Mouse (Mus musculus): ENCODE measurements around the gene Alg5. TPM values are rescaled to one million over a fixed set of nuclear protein-coding genes. Genes with fewer than 3 reads are reported as not detected.
"Not testable (repeated sequence)": the region's sequence is repeated elsewhere in the genome, so short reads cannot be mapped to it uniquely, and the experiment has no call there.

Alg5 gene
- polyA plus RNA-seq, 1 experiment from 2014 or later = 47.8 TPM

GRCm38 (mm10) chr3:54760321-54761115, 25.2 kb downstream of the Alg5 start:
- no peak overlapping the region for H3K27ac ChIP-seq
- H3K36me3 ChIP-seq (ENCODE audit: inconsistent target) = no peaks in the 10 kb centered on the region
- no peak overlapping the region for H3K4me3 ChIP-seq (ENCODE audit: inconsistent target)
- H3K79me2 ChIP-seq (ENCODE audit: inconsistent target) = no peaks in the 10 kb centered on the region
- WGBS (ENCODE audit: missing documents) = 88% methylated on average over 15 of the region's 15 CpGs

DNA sequence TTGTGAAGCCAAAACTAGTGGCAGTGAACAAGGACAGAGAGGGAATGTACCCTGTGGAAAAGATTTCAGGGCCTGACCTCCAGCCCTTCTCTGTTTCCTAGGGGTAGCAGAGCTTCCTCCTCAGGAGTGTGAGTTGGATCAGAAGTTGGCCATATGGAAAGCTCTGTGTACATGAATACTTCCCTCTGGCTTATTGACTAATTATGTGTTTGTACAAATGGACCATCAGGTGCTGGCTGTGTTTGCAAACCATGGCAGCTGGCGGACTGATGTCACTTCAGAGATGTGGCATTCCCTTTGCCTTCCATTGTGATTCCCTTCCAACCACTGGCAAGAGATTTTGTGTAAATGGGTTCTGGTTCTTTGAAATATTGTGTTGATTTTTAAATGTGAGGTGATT, 25.9 kb downstream of the Alg5 start:
- Histone ChIP-seq H3K27ac (no peak overlapping the region), H3K4me3 (ENCODE audit: inconsistent target) (no peak overlapping the region), H3K36me3 (ENCODE audit: inconsistent target) (no peaks in the 10 kb centered on the region), H3K79me2 (ENCODE audit: inconsistent target) (no peaks in the 10 kb centered on the region)
- 100% methylated on average over 1 of the region's 1 CpGs for WGBS (ENCODE audit: missing documents)

DNA sequence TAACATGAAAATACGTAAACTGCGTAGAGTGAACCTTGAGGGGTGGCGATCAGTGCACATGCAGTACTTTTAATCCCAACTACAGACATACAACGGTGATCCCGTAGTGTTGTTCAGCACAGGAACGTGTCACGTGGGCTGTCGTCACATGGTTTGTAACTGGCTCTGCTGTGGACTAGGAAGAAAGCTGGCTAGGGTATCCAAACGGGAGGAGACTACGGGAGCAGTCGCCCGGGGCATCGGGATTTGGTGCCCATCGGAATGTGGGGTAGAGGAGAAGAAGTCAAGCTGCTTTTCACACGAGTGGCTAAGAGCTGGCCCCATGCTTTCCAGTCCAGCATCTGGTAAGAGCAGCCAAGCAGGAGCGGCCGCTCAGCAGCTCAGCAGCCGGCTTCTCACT, 29.1 kb downstream of the Alg5 start:
- Histone ChIP-seq H3K79me2 (ENCODE audit: inconsistent target) (no peaks in the 10 kb centered on the region), H3K4me3 (ENCODE audit: inconsistent target) (no peak overlapping the region), H3K27ac (no peak overlapping the region), H3K36me3 (ENCODE audit: inconsistent target) (no peaks in the 10 kb centered on the region)
- 84% methylated on average over 18 of the region's 18 CpGs for WGBS (ENCODE audit: missing documents)

DNA sequence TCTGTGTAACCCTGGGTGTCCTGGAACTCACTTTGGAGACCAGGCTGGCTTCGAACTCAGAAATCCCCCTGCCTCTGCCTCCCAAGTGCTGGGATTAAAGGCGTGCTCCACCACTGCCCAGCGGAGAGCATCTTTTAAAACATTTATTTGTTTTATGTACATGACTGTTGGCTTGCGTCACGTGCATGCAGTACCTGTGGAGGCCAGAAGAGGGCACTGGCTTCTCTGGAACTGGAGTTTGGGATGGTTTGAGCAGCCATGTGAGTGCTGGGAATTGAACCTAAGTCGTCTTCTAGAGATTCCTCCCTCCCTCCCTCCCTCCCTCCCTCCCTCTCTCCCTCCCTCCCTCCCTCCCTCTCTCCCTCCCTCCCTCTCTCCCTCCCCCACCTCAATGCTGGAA, 30.2 kb downstream of the Alg5 start:
- not testable (repeated sequence) for H3K79me2 ChIP-seq (ENCODE audit: inconsistent target); H3K4me3 ChIP-seq (ENCODE audit: inconsistent target); H3K27ac ChIP-seq; H3K36me3 ChIP-seq (ENCODE audit: inconsistent target)
- 95% methylated on average over 3 of the region's 6 CpGs for WGBS (ENCODE audit: missing documents)

DNA sequence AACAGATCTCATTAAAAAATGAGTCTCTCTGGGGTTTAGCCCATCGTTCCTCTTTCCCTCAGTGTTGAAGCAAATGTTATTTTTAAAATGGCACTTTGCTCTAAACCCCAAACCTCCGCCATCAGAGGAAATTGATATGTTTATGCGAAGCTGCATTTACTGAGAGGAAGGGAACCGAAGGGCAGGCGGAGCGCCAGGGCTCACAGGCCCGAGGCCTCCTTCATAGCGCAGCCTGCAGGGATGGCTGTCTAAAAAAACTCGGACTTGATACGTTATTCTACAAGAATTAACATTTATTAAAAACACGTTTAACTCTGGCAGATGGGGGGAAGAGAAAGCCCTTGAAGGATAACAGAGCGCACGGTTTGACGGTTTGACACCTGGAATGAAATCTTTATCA, 30.7 kb downstream of the Alg5 start:
- H3K36me3 ChIP-seq (ENCODE audit: inconsistent target) = no peaks in the 10 kb centered on the region
- WGBS (ENCODE audit: missing documents) = 84% methylated on average over 14 of the region's 14 CpGs
- H3K79me2 ChIP-seq (ENCODE audit: inconsistent target) = no peaks in the 10 kb centered on the region
- H3K27ac ChIP-seq = no peak overlapping the region
- no peak overlapping the region for H3K4me3 ChIP-seq (ENCODE audit: inconsistent target)

GRCm38 (mm10) chr3:54766811-54767210, 31.5 kb downstream of the Alg5 start:
- H3K36me3 ChIP-seq (ENCODE audit: inconsistent target) = no peaks in the 10 kb centered on the region
- WGBS (ENCODE audit: missing documents) = 86% methylated on average over 5 of the region's 5 CpGs
- H3K27ac ChIP-seq = no peak overlapping the region
- no peaks in the 10 kb centered on the region for H3K79me2 ChIP-seq (ENCODE audit: inconsistent target)
- no peak overlapping the region for H3K4me3 ChIP-seq (ENCODE audit: inconsistent target)

DNA sequence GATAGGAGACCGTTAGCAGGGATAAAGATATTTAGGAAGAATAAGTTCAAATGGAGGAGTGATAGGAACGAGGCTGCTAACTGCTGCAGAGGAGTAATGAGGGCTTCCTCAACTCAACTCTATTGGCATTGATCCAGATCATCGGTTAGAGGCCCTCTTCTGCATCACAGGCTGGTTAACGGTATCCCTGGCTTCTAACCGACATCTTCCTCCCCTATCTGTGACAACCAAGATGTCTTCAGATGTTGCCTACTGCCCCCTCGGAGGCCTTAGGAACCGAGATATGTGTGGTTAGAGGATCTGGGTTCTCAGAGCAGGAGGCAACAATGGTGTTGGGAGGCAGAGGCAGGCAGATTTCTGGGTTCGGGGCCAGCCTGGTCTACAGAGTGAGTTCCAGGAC, 33.3 kb downstream of the Alg5 start:
- 73% methylated on average over 8 of the region's 8 CpGs for WGBS (ENCODE audit: missing documents)
- H3K36me3 ChIP-seq (ENCODE audit: inconsistent target) = no peaks in the 10 kb centered on the region

DNA sequence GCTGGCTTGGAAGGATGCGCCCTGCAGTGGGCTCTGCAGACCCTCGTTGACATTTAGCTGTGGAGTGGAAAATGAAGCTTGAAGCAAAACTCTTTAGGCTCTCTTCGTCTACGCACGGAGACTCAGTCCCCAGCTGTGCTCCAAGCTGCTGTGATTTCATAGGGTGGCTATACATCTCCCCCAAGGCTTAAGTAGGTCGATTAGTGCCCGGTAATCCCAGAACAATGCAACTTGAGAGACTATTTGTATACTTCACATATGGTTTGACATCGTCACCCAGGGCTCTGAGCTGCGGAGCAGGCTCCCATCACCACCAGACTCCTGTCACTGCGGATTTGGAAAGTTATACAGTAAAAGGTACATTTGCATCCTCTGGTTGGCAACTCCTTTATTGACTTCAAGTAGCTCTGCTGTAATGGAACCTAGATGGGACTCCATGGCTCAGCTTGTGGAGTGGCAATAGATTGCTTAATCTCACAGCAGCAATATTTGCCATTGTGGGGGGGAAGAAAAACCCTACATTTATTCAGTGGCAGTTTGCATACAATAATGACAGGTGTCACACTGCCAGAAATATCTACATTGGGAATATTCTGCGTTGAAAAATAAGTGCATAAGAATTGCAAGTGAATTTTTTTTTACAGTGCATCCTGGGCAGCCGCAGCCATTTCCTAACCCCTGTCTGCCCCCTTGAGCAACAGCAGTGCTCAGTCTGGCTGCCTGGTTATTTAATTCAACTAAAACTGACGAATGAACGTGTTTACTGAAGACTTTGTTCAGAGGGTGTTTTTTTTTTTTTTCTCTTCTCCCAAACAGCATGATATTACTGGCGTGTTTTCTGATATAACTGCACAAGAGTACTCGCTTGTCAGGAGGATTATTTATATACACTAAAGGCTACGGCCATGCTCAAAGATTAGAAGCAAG, 34.3 kb downstream of the Alg5 start:
- 86% methylated on average over 17 of the region's 17 CpGs for WGBS (ENCODE audit: missing documents)

More for the DNA sequence above, 33.3 kb downstream of the Alg5 start:
- Histone ChIP-seq H3K27ac (no peak overlapping the region), H3K4me3 (ENCODE audit: inconsistent target) (no peak overlapping the region), H3K79me2 (ENCODE audit: inconsistent target) (no peaks in the 10 kb centered on the region)

GRCm38 (mm10) chr3:54773613-54774012, 38.3 kb downstream of the Alg5 start:
- Histone ChIP-seq H3K4me3 (ENCODE audit: inconsistent target) (no peak overlapping the region), H3K27ac (no peak overlapping the region), H3K36me3 (ENCODE audit: inconsistent target) (no peaks in the 10 kb centered on the region), H3K79me2 (ENCODE audit: inconsistent target) (no peaks in the 10 kb centered on the region)
- 79% methylated on average over 6 of the region's 6 CpGs for WGBS (ENCODE audit: missing documents)

More for the DNA sequence above, 34.3 kb downstream of the Alg5 start:
- no peak overlapping the region for H3K27ac ChIP-seq
- H3K4me3 ChIP-seq (ENCODE audit: inconsistent target) = no peak overlapping the region
- no peaks in the 10 kb centered on the region for H3K79me2 ChIP-seq (ENCODE audit: inconsistent target)
- H3K36me3 ChIP-seq (ENCODE audit: inconsistent target) = no peaks in the 10 kb centered on the region

GRCm38 (mm10) chr3:54775989-54776631, 40.8 kb downstream of the Alg5 start:
- no peaks in the 10 kb centered on the region for H3K79me2 ChIP-seq (ENCODE audit: inconsistent target)
- no peaks in the 10 kb centered on the region for H3K36me3 ChIP-seq (ENCODE audit: inconsistent target)
- H3K27ac ChIP-seq = no peak overlapping the region
- H3K4me3 ChIP-seq (ENCODE audit: inconsistent target) = no peak overlapping the region
- 93% methylated on average over 7 of the region's 7 CpGs for WGBS (ENCODE audit: missing documents)

- 59% methylated on average over 2 of the region's 2 CpGs for WGBS (ENCODE audit: missing documents)
- Histone ChIP-seq H3K79me2 (ENCODE audit: inconsistent target) (no peaks in the 10 kb centered on the region), H3K4me3 (ENCODE audit: inconsistent target) (no peak overlapping the region), H3K36me3 (ENCODE audit: inconsistent target) (no peaks in the 10 kb centered on the region), H3K27ac (no peak overlapping the region)
Measured at GRCm38 (mm10) chr3:54790601-54791000, 55.3 kb downstream of the Alg5 start.

GRCm38 (mm10) chr3:54791822-54792677, 56.7 kb downstream of the Alg5 start:
- Histone ChIP-seq H3K79me2 (ENCODE audit: inconsistent target) (no peaks in the 10 kb centered on the region), H3K27ac (no peak overlapping the region), H3K4me3 (ENCODE audit: inconsistent target) (no peak overlapping the region), H3K36me3 (ENCODE audit: inconsistent target) (no peaks in the 10 kb centered on the region)
- 85% methylated on average over 9 of the region's 10 CpGs for WGBS (ENCODE audit: missing documents)

GRCm38 (mm10) chr3:54793762-54794161, 58.4 kb downstream of the Alg5 start:
- no peak overlapping the region for H3K4me3 ChIP-seq (ENCODE audit: inconsistent target)
- 86% methylated on average over 6 of the region's 6 CpGs for WGBS (ENCODE audit: missing documents)
- H3K36me3 ChIP-seq (ENCODE audit: inconsistent target) = no peaks in the 10 kb centered on the region
- no peaks in the 10 kb centered on the region for H3K79me2 ChIP-seq (ENCODE audit: inconsistent target)
- H3K27ac ChIP-seq = no peak overlapping the region

DNA sequence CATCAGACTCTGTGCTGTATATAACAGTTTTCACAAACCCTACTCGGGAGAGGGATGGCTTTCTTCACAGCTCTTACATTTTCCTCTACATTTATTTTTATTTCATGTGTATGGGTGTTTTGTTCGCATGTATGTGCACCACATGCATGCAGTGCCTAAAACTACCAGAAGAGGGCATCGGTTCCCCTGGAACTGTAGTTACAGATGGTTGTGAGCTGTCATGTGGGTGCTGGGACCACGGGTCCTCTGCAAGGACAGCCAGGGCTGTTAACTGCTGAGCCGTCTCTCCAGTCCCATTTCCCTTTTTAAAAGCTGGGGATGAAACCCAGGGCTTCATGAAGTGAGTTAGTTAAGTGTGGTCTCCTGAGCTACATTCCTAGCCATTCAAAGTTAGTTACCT, 60.0 kb downstream of the Alg5 start:
- no peaks in the 10 kb centered on the region for H3K36me3 ChIP-seq (ENCODE audit: inconsistent target)
- no peaks in the 10 kb centered on the region for H3K79me2 ChIP-seq (ENCODE audit: inconsistent target)
- H3K27ac ChIP-seq = no peak overlapping the region
- H3K4me3 ChIP-seq (ENCODE audit: inconsistent target) = no peak overlapping the region
- WGBS (ENCODE audit: missing documents) = 90% methylated on average over 5 of the region's 5 CpGs

All from macrophage (primary cell).